Mouse (Mus musculus) hindbrain, embryonic 10.5 days (tissue): ENCODE results near the gene Gon4l. TPM values are rescaled to one million over a fixed set of nuclear protein-coding genes. Genes with fewer than 3 reads are reported as not detected.
A peak's percentile ranks its signal among the peaks of the same experiment; 100 is the strongest.
"Not testable (repeated sequence)": the region's sequence is repeated elsewhere in the genome, so short reads cannot be mapped to it uniquely, and the experiment has no call there.

Experiments
- DNase-seq: peaks from one replicate; pipeline ENCODE4 v3.0.0-alpha.2; 2017; ENCODE audit warnings: low spot score
- H3K27ac ChIP-seq: fragments of 300-500 bp; sonication (generic); 2 replicates; pipeline ENCODE4 v1.5.1; 2016; ENCODE audit warnings: mild to moderate bottlenecking, moderate library complexity
- H3K27me3 ChIP-seq: fragments of 300-500 bp; sonication (generic); 2 replicates; pipeline ENCODE4 v1.6.1; 2016; ENCODE audit warnings: mild to moderate bottlenecking; ENCODE audit not compliant: poor library complexity, insufficient read depth, severe bottlenecking
- H3K36me3 ChIP-seq: fragments of 300-500 bp; sonication (generic); 2 replicates; pipeline ENCODE4 v1.6.1; 2016; ENCODE audit warnings: mild to moderate bottlenecking, moderate library complexity
- H3K4me1 ChIP-seq: fragments of 300-500 bp; sonication (generic); replicated peaks from 2 replicates; pipeline ENCODE4 v1.6.1; 2016; ENCODE audit warnings: mild to moderate bottlenecking
- H3K4me3 ChIP-seq: fragments of 300-500 bp; sonication (generic); 2 replicates; pipeline ENCODE4 v1.5.1; 2016; ENCODE audit warnings: mild to moderate bottlenecking, moderate library complexity
- H3K9me3 ChIP-seq: fragments of 300-500 bp; sonication (generic); 2 replicates; pipeline ENCODE4 v1.6.1; 2016; ENCODE audit warnings: mild to moderate bottlenecking, moderate library complexity
- WGBS: fragments of 180-500 bp; shearing (Covaris S2); methylation state at CpG from one replicate; pipeline ENCODE4 v1.1.7; 2016; 5-methylcytosine and 5-hydroxymethylcytosine counted together
- polyA plus RNA-seq: library from polyadenylated mRNA; unstranded; fragments of >200 nt; fragmentation: Nextera tagmentation; extraction: Ambion mirVana; gene quantifications from 2 replicates; pipeline ENCODE4 v1.2.1, GENCODE M21; 2016

Gene Gon4l
- polyA plus RNA-seq, 1 experiment from 2014 or later: 16.1 TPM

GRCm38 (mm10) chr3:88866735-88867134 is 31.7 kb downstream of the Gon4l start:
- not testable (repeated sequence) for H3K27ac ChIP-seq, H3K4me1 ChIP-seq, H3K27me3 ChIP-seq, H3K9me3 ChIP-seq, H3K4me3 ChIP-seq, DNase-seq
- no CpG with 5 or more reads among the region's 3 CpGs for WGBS
- peaks cover 50% of the 10 kb centered on the region for H3K36me3 ChIP-seq

GRCm38 (mm10) chr3:88867177-88867576 is 32.1 kb downstream of the Gon4l start:
- H3K36me3 ChIP-seq: peaks cover 45% of the 10 kb centered on the region
- H3K27me3 ChIP-seq, H3K4me1 ChIP-seq, H3K27ac ChIP-seq, DNase-seq, H3K9me3 ChIP-seq, H3K4me3 ChIP-seq: not testable (repeated sequence)
- WGBS: no CpG with 5 or more reads among the region's 8 CpGs

- H3K4me3 ChIP-seq, DNase-seq, H3K9me3 ChIP-seq, H3K4me1 ChIP-seq, H3K27me3 ChIP-seq, H3K27ac ChIP-seq: not testable (repeated sequence)
- H3K36me3 ChIP-seq: peaks cover 32% of the 10 kb centered on the region
- WGBS: 93% methylated on average over 3 of the region's 4 CpGs
These were observed 33.4 kb downstream of the Gon4l start for GRCm38 (mm10) chr3:88868449-88868848.

GRCm38 (mm10) chr3:88882536-88882935 is 47.5 kb downstream of the Gon4l start:
- 93% methylated on average over 4 of the region's 4 CpGs for WGBS
- peaks cover 38% of the 10 kb centered on the region for H3K36me3 ChIP-seq
- not testable (repeated sequence) for H3K27me3 ChIP-seq, H3K27ac ChIP-seq, H3K9me3 ChIP-seq, H3K4me3 ChIP-seq, H3K4me1 ChIP-seq, DNase-seq

GRCm38 (mm10) chr3:88893011-88893410 is 58.0 kb downstream of the Gon4l start:
- WGBS: 95% methylated on average over 7 of the region's 7 CpGs
- H3K9me3 ChIP-seq: not testable (repeated sequence)

GRCm38 (mm10) chr3:88904803-88905202 is 69.8 kb downstream of the Gon4l start:
- H3K9me3 ChIP-seq: no peaks in the 10 kb centered on the region
- DNase-seq: no peak
- peaks cover 98% of the 10 kb centered on the region for H3K36me3 ChIP-seq
- H3K27ac ChIP-seq: no peak overlapping the region
- no peak overlapping the region for H3K4me3 ChIP-seq
- no peaks in the 10 kb centered on the region for H3K4me1 ChIP-seq
- H3K27me3 ChIP-seq: no peaks in the 10 kb centered on the region
- 94% methylated on average over 3 of the region's 3 CpGs for WGBS

More at GRCm38 (mm10) chr3:88893011-88893410, 58.0 kb downstream of the Gon4l start:
- peaks cover 54% of the 10 kb centered on the region for H3K36me3 ChIP-seq
- H3K27ac ChIP-seq, H3K4me1 ChIP-seq, H3K27me3 ChIP-seq, H3K4me3 ChIP-seq, DNase-seq: not testable (repeated sequence)

GRCm38 (mm10) chr3:88905209-88905608 is 70.2 kb downstream of the Gon4l start:
- Histone ChIP-seq H3K9me3 (no peaks in the 10 kb centered on the region), H3K36me3 (peaks cover 100% of the 10 kb centered on the region), H3K27me3 (no peaks in the 10 kb centered on the region), H3K27ac (no peak overlapping the region), H3K4me3 (no peak overlapping the region), H3K4me1 (no peaks in the 10 kb centered on the region)
- DNase-seq: no peak
- 86% methylated on average over 6 of the region's 6 CpGs for WGBS

GRCm38 (mm10) chr3:88905741-88906140 is 70.7 kb downstream of the Gon4l start:
- no peak for DNase-seq
- 89% methylated on average over 2 of the region's 2 CpGs for WGBS

GRCm38 (mm10) chr3:88906393-88907159 is 71.5 kb downstream of the Gon4l start:
- Histone ChIP-seq H3K27me3 (no peaks in the 10 kb centered on the region), H3K36me3 (peaks cover 100% of the 10 kb centered on the region), H3K9me3 (no peaks in the 10 kb centered on the region), H3K4me1 (no peaks in the 10 kb centered on the region), H3K4me3 (no peak overlapping the region), H3K27ac (no peak overlapping the region)
- no peak for DNase-seq
- 90% methylated on average over 6 of the region's 6 CpGs for WGBS

More at GRCm38 (mm10) chr3:88905741-88906140, 70.7 kb downstream of the Gon4l start:
- Histone ChIP-seq H3K27ac (no peak overlapping the region), H3K9me3 (no peaks in the 10 kb centered on the region), H3K4me1 (no peaks in the 10 kb centered on the region), H3K4me3 (no peak overlapping the region), H3K27me3 (no peaks in the 10 kb centered on the region), H3K36me3 (peaks cover 100% of the 10 kb centered on the region)

GRCm38 (mm10) chr3:88912585-88912984 is 77.6 kb downstream of the Gon4l start:
- peaks cover 53% of the 10 kb centered on the region for H3K36me3 ChIP-seq
- DNase-seq: no peak
- H3K4me1 ChIP-seq: peaks cover 24% of the 10 kb centered on the region
- H3K27me3 ChIP-seq: no peaks in the 10 kb centered on the region
- H3K4me3 ChIP-seq: peak overlapping the region; percentile 83; the same call in 1 of the 2 replicates
- WGBS: 91% methylated on average over 7 of the region's 7 CpGs
- no peaks in the 10 kb centered on the region for H3K9me3 ChIP-seq
- H3K27ac ChIP-seq: no peak overlapping the region

GRCm38 (mm10) chr3:88913511-88914383 is 78.7 kb downstream of the Gon4l start, which contains the start of gene Msto1:
Gene Msto1 (minus strand): TSS chr3:88913999.
- Histone ChIP-seq H3K9me3 (no peaks in the 10 kb centered on the region), H3K4me1 (peaks cover 24% of the 10 kb centered on the region), H3K27me3 (no peaks in the 10 kb centered on the region), H3K27ac (peak within 1 kb of the TSS; percentile 93), H3K36me3 (peaks cover 42% of the 10 kb centered on the region), H3K4me3 (peak within 1 kb of the TSS; percentile 83)
- under 1% methylated on average over 62 of the region's 62 CpGs for WGBS
- DNase-seq: peak; percentile 91

- Histone ChIP-seq H3K27me3 (no peaks in the 10 kb centered on the region), H3K4me1 (peaks cover 24% of the 10 kb centered on the region), H3K4me3 (peak overlapping the region; percentile 83), H3K36me3 (peaks cover 35% of the 10 kb centered on the region), H3K9me3 (no peaks in the 10 kb centered on the region), H3K27ac (peak overlapping the region; percentile 93)
- 34% methylated on average over 8 of the region's 8 CpGs for WGBS
- DNase-seq: no peak
These were observed 79.4 kb downstream of the Gon4l start for GRCm38 (mm10) chr3:88914384-88914810.

GRCm38 (mm10) chr3:88918981-88919380 is 84.0 kb downstream of the Gon4l start:
- Histone ChIP-seq H3K36me3 (peaks cover 43% of the 10 kb centered on the region), H3K9me3 (peaks cover 6% of the 10 kb centered on the region; the same call in 1 of the 2 replicates), H3K27ac (no peak overlapping the region), H3K27me3 (no peaks in the 10 kb centered on the region), H3K4me1 (peaks cover 7% of the 10 kb centered on the region), H3K4me3 (no peak overlapping the region)
- no peak for DNase-seq
- 87% methylated on average over 13 of the region's 13 CpGs for WGBS
